Mouse (Mus musculus) heart, adult 2 months (tissue): ENCODE measurements at regions not wholly inside any gene's neighbourhood (a gene's known extent, or its start where the extent isn't known, plus 50 kb on each side); places are given as distances from the start of the nearest gene placed in this dataset.

Experiments
- CTCF ChIP-seq: fragments of 200-600 bp; IDR thresholded peaks from 2 replicates; pipeline ENCODE4 v1.8.1; 2022; ENCODE audit warnings: antibody characterized with exemption, mild to moderate bottlenecking, moderate library complexity
- POLR2A ChIP-seq: fragments of 200-500 bp; IDR thresholded peaks from 2 replicates; pipeline ENCODE4 v1.6.1; 2011; ENCODE audit warnings: mild to moderate bottlenecking, low read depth, low read length, control low read depth; ENCODE audit not compliant: insufficient read depth

- TF ChIP-seq CTCF (no peak), POLR2A (no peak)
Measured at GRCm38 (mm10) chr3:148202148-148202547, 788.2 kb downstream of the Adgrl2 start.
